Mouse (Mus musculus) gonadal fat pad, adult 2 months (tissue): ENCODE results near the gene Chga. TPM values are rescaled to one million over a fixed set of nuclear protein-coding genes. Genes with fewer than 3 reads are reported as not detected.

Experiments
- DNase-seq: peaks from one replicate; pipeline ENCODE4 v3.0.0-alpha.2; 2012; ENCODE audit warnings: low read depth
- polyA plus RNA-seq: library from polyadenylated mRNA; depleted of rRNA; stranded (reverse); fragments of >200 nt; gene quantifications from 2 replicates; pipeline ENCODE4 v1.2.3, GENCODE M21; 2012; rRNA removed

The Chga gene
- polyA plus RNA-seq, 1 experiment, result 0.26 TPM

- DNase-seq, result no peak
Observed at GRCm38 (mm10) chr12:102599801-102600200, 45.0 kb downstream of the Chga start.

GRCm38 (mm10) chr12:102600345-102600744, 45.6 kb downstream of the Chga start:
- DNase-seq, result peak; percentile 70

GRCm38 (mm10) chr12:102601847-102602246, 47.1 kb downstream of the Chga start:
- DNase-seq, result no peak

GRCm38 (mm10) chr12:102602255-102603041, 47.7 kb downstream of the Chga start:
- DNase-seq, result no peak

- DNase-seq, result no peak
Observed at GRCm38 (mm10) chr12:102605607-102606006, 50.8 kb downstream of the Chga start.

GRCm38 (mm10) chr12:102607066-102607465, 52.3 kb downstream of the Chga start:
- no peak for DNase-seq

GRCm38 (mm10) chr12:102607808-102608517, 53.2 kb downstream of the Chga start:
- no peak for DNase-seq

GRCm38 (mm10) chr12:102610927-102611326, 56.2 kb downstream of the Chga start:
- DNase-seq, result no peak

- DNase-seq, result no peak
Observed at GRCm38 (mm10) chr12:102612431-102612830, 57.7 kb downstream of the Chga start.

GRCm38 (mm10) chr12:102613411-102613810, 58.6 kb downstream of the Chga start:
- DNase-seq, result no peak

Other genes starting within 250 kb of the Chga start
- 128 and 155 TPM in 2 replicates for gene Lgmn, start 115.2 kb upstream of the Chga start, polyA plus RNA-seq
- gene Golga5, start 85.8 kb upstream of the Chga start, polyA plus RNA-seq, result 22.8 and 24.2 TPM in 2 replicates
- gene Itpk1, start 150.0 kb downstream of the Chga start, polyA plus RNA-seq, result 71.0 and 81.2 TPM in 2 replicates
- gene Moap1, start 188.7 kb downstream of the Chga start, polyA plus RNA-seq, result 1.1 and 1.4 TPM in 2 replicates
- 2.8 and 3.2 TPM in 2 replicates for gene Tmem251, start 188.8 kb downstream of the Chga start, polyA plus RNA-seq
- not detected in 2 replicates for gene Gm28051, start 202.8 kb downstream of the Chga start, polyA plus RNA-seq
- gene Gon7, start 202.8 kb downstream of the Chga start, polyA plus RNA-seq, result 8.1 and 15.4 TPM in 2 replicates
- gene Ubr7, start 203.0 kb downstream of the Chga start, polyA plus RNA-seq, result 19.2 and 20.2 TPM in 2 replicates
- 3.4 TPM in 2 replicates for gene Gm20604, start 203.7 kb downstream of the Chga start, polyA plus RNA-seq